Mouse (Mus musculus) frontal cortex, postnatal 25 days (tissue): Measurements from ENCODE around the gene Kif28.
A peak's percentile ranks its signal among the peaks of the same experiment; 100 is the strongest.
"Not testable (repeated sequence)": the region's sequence is repeated elsewhere in the genome, so short reads cannot be mapped to it uniquely, and the experiment has no call there.

Experiments used
- DNase-seq, 2 experiments: peaks; one replicate each; pipeline ENCODE4 v3.0.0; 2022; ENCODE audit warnings: low spot score in 2 of 2

Kif28 gene

GRCm38 (mm10) chr1:179745171-179745570 lies at the start of gene Kif28:
Gene Kif28, minus strand, starts transcription at chr1:179745271.
- no peak for DNase-seq

DNA sequence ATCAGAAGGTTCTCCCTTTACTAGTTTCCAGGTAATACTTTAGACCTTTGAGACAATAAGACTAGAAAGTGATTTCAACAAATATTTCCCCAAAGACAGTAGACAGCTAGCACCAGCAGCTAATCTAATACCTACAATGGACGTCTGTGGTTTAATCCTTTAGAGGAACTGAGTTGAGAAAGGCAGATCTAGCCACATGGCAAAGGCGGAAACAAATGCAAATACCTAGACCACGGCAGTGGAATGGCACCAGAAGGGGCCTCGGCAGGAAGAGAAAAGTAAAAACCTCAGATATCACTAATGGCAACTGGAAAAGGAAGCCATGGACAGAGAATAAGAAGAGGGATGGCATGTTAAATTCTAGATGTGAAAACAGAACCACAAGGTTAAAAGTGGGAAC lies 42.2 kb upstream of the Kif28 start:
- no peak for DNase-seq

DNA sequence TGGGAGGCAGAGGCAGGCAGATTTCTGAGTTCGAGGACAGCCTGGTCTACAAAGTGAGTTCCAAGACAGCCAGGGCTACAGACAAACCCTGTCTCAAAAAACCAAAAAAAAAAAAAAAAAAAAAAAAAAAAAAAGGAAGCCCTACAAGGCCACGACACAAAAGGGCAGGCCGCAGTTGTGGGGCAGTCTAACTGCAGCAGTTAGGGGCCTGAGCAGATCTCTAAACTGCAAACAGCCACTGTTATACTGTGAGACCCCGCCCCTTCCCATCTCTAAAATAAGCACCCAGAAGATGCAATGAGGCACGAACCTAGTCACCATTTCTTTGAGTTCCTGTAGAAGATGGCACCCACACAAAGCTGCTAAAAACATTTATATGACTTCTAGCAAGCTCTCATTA lies 40.4 kb upstream of the Kif28 start:
- DNase-seq, result no peak

GRCm38 (mm10) chr1:179784098-179784497 lies 39.0 kb upstream of the Kif28 start:
- DNase-seq, result no peak

DNA sequence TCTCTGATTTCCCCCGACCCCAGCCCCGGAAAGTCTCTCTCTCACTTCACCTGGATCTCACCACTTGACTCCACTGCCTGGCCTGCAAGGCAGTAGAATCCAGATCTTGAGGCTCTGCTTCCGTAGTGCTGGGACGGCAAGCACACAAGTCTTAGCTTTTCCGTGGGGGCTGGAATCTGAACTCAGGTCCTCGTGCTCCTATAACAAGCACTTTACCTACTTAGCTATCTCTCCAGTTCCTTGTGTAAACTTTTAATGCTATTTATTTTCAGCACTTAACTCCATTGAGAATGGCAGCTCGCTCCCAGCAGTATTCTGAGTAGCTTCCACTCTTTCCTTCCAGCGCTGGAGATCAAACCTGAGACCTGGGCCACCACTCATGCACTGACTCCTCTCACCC lies 31.8 kb upstream of the Kif28 start:
- no peak for DNase-seq

DNA sequence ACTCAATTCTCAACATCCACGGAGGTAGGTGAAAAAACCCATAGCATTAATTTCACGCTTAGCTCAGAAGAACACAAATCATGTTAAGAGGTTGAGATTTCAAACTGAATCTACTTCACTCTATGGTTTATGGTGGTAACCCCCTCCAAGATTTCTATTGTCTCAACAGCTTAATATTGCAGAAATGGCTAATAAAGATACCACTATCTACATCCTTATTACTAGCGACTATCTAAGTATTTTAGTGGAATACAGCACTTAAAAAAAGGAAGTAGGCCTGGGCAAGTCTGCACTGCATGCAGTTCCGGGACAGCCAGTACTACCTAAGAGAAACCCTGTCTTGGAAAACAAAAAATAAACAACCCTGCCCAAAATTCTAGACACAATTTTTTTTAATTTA lies 15.5 kb upstream of the Kif28 start:
- no peak for DNase-seq

GRCm38 (mm10) chr1:179760086-179760485 lies 15.0 kb upstream of the Kif28 start:
- DNase-seq, result no peak

DNA sequence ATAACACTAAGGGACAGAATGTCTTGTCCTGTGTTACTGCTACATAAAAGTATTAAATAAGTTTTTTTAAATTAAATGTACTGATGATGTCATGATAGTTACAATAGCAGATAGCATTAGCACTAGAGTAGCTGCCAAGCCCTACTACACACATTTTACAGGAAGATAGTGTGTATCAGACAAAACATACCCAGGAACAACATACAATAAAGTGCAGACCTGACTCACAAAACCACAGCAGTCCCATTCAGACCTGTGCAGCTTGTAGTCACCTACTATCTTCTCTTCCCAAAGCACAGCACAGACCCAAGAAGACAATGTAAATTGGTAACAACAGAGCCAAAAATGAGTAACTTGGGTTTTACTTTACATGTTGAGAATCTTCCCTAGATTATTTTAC lies 11.4 kb upstream of the Kif28 start:
- DNase-seq, result no peak

- no peak for DNase-seq
These were observed 7.9 kb upstream of the Kif28 start for GRCm38 (mm10) chr1:179753006-179753405.

DNA sequence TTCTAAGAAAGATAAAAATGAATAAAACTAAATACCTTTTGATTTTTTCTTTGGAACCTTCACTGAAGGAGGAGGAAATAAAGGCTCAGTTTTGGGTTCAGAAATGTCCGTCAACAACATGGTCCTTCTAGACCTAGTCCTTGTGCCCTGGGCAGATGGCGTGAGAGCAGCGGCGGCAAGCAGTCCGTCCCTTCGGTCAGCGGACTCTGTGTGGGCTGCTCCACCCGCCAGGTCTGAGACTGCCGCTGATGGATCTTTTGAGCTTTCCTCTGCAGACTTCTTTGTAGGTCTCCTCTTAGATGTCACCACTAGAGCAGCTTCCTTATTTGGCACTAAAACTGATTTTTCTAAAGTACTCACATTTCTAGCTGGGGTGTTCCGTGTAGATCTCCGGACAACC lies 7.2 kb upstream of the Kif28 start:
- no peak for DNase-seq

GRCm38 (mm10) chr1:179743593-179744193 lies 1.4 kb downstream of the Kif28 start:
- DNase-seq, result no peak

DNA sequence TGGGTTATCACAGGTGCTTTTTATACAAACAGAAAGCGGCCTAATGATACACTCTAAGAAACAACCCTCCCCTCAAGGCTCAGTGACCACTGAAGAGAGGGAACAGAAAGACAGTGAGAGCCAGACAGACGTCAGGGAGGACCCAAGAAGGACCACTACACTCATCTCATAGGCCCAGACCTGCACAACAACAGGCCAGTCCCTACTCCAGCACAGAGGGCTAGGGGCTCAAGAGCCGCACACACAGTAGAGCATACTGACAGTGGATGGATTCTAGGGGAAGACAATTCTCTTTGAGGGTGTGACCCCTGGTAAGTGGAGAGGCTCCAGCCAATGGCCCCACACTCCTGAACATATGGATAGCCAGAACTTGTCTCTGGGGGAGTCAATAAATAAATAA lies 8.6 kb downstream of the Kif28 start:
- DNase-seq, result no peak

GRCm38 (mm10) chr1:179734500-179735474 lies 10.3 kb downstream of the Kif28 start:
- peak; percentile 45 to 47 for DNase-seq

DNA sequence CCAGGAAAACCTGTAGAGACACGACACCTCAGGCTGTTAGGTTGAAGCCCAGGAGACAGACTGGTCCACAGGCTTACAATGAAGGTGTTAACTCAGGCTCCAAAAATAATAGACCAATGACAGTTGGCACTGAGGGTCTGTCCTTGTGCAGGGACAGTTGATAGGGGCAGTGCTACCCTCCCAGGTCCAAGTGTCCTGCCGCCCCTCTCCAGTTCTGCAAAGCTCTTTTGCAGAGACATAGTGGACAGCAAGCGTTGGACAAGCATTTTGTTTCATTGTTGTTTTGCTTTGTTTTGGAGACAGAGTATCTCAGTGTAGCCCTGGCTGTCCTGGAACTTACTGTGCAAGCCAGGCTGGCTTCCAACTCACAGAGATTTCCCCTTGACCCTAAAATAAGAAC lies 13.7 kb downstream of the Kif28 start:
- DNase-seq, result no peak

DNA sequence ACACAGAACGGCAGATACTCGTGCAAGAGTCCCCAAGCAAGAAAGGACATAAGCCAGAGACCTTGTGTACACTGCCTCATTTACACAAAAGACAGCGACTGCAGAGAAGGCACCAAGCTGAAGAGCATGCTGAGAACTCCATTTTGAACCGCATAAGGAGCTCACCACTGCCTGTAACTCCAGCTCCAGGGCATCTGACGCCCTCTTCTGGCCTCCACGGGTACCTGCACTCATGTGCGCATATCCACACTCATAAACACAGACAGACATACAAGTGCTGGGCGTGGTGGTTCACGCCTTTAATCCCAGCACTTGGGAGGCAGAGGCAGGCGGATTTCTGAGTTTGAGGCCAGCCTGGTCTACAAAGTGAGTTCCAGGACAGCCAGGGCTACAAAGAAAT lies 16.4 kb downstream of the Kif28 start:
- no peak for DNase-seq

DNA sequence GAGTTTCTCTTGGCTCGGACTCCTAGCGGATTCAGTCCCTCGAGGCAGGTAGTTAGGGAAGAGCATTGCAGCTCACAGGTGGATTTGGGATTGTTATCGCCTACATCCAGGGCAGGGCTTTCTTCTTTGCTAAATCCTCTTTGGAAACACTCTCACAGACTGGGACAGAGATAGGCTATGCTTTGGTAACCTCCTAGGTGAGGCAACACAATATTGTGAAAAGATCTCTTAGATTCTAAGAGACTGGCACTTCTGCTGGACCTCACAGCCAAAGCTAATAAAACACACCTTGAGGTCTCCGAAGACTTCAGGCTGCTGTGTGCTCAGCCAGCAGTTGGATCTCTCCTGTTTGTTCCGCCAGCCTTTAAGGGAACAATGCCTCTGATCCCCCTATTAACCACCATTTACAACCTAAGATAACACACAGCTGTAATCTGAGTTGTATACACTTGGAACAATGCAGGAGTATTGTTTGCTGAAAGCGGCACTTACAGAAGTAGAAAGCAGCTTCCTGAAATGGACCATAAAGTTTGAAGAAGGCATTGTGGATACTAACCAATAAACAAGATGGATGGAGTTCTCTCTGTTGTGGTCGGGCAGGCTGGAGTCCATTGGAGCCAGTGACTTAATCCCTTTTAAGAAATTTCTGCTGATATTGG lies 22.1 kb downstream of the Kif28 start:
- no peak for DNase-seq

GRCm38 (mm10) chr1:179715786-179716185 lies 29.3 kb downstream of the Kif28 start:
- DNase-seq, result no peak

DNA sequence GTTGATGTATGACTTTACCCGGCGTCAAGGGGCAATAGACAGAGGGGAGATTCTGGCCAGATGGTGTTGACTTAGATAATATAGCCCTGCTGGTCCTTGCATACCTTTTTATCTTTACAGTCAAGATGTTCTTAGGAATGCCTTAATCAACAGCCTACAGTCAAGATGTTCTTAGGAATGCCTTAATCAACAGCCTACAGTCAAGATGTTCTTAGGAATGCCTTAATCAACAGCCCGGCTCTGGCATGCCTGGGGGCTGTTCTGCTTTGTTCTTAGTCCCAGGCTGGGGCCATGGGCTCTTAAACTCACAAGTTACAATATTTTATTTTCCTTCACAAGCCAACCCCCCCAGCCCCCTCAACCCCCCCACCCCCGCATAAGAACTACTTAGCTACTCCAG lies 29.8 kb downstream of the Kif28 start:
- not testable (repeated sequence) for DNase-seq

- DNase-seq, result no peak
These were observed 31.7 kb downstream of the Kif28 start for GRCm38 (mm10) chr1:179713367-179713766.

DNA sequence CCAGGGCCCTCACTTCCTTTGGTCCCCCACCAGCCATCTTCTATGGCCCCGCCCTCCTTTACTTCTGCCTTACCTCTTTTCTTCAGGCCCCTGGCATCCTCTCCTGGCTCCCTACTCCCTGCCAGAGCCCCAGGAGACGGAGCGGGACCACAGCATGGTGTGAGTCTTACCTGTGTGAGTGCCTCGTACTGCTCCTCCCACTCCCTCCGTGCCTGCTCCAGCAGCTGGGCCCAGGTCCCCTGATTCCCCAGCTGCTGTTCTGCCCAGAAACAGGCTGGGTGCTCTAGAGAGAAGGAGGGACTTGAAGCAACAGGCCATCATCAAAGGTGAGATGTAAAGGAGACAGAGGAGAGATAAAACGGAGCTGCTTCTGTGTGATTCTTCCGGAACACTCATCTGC lies 32.4 kb downstream of the Kif28 start:
- DNase-seq, result no peak

GRCm38 (mm10) chr1:179710739-179711138 lies 34.3 kb downstream of the Kif28 start:
- DNase-seq, result no peak

GRCm38 (mm10) chr1:179709390-179709789 lies 35.7 kb downstream of the Kif28 start:
- DNase-seq, result peak; percentile 49 to 54

- peak; percentile 23 to 30 for DNase-seq
These were observed 39.9 kb downstream of the Kif28 start for GRCm38 (mm10) chr1:179705154-179705553.
